Mouse (Mus musculus) brain, embryonic 18.5 days (tissue): ENCODE results near the gene Pitpnm2.

Experiments used
- DNase-seq: peaks from one replicate; pipeline ENCODE4 v3.0.0-alpha.2; 2012; ENCODE audit warnings: low read depth, low spot score

Pitpnm2 gene

DNA sequence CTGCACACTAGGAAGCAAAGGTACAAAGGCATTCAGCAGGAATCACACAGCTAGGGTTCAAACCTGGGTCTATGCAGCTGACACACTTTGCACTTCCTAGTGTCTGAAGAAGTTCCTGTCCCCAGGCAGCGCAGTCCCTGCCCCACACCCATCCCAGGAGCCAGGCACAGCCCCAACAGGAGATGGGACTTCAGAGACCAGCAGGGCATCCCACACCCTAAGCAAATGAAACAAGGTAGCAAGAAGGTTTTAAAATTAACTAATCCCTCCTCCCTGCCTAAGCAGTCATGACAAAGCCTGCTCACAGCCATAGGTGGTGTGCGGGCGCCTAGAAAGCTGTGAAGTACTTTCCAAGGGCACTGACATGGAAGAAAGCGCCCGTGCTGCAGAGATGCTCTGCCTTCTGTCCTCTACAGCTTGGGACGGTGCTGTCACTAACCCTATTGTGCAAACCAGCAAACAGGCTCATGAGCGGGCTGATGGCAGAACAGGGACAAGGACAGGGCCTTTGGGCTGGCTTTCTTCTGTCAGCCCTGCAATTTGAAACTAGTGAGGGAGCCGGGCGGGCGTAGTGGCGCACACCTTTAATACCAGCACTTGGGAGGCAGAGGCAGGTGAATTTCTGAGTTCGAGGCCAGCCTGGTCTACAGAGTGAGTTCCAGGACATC lies 68.9 kb downstream of the Pitpnm2 start:
- DNase-seq = no peak

DNA sequence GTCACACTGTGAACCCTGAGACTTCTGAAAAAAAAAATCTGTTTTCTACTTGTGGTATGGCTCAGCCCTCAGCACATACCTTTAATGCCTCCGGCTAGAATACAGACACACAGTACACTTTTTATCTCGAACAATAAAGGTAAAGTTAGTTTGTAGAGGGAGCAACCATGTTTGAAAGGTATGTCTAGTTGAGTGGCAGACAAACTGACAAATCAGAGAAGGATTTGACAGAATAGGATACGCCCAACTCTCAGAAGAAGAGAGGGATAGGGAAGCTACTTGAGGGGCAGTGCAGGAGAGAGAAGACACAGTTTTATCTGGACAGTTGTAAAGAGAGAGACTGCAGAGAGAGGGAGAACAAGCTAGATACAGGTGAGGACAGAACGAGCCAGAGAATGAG lies 70.1 kb downstream of the Pitpnm2 start:
- DNase-seq = no peak

DNA sequence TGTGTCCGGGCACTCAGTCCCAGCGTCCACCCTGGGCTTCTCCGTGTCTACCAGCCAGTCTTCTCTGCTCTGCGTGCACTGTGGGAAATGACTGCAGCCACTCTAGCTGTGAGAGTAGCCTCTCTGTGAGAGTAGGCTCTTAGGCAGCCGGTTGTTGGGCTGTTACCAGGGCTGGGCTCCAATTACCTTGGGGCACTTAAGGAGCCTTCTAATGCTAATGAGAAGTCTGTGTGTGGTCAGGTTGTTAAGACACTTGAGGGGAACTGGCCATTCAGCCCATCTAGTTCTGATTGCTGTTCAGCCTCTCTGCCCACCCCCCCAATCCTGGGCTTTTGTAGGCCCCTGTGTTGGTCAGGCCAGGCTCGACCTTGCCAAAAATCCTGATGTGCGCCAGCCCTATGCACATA lies 72.8 kb downstream of the Pitpnm2 start:
- DNase-seq = no peak

DNA sequence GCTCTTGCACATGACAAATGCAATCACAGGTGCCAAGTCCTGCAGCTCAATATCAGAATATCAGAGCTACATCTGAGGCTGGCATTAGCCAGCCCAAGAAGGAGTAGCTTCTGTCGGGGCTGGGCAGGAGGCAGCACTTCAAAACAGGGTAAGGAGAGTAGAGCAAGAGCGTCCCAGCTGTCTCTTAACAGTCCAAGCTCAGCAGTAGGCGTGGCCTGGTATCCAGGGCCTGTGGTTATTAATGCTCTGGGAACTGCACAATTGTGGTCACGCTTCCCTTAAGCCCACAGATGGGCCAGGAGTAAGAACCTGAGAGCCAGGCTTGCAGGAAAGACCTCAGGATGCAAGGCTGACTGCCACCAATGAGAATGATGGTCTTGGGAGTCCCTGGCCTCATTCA lies 74.4 kb downstream of the Pitpnm2 start:
- no peak for DNase-seq

DNA sequence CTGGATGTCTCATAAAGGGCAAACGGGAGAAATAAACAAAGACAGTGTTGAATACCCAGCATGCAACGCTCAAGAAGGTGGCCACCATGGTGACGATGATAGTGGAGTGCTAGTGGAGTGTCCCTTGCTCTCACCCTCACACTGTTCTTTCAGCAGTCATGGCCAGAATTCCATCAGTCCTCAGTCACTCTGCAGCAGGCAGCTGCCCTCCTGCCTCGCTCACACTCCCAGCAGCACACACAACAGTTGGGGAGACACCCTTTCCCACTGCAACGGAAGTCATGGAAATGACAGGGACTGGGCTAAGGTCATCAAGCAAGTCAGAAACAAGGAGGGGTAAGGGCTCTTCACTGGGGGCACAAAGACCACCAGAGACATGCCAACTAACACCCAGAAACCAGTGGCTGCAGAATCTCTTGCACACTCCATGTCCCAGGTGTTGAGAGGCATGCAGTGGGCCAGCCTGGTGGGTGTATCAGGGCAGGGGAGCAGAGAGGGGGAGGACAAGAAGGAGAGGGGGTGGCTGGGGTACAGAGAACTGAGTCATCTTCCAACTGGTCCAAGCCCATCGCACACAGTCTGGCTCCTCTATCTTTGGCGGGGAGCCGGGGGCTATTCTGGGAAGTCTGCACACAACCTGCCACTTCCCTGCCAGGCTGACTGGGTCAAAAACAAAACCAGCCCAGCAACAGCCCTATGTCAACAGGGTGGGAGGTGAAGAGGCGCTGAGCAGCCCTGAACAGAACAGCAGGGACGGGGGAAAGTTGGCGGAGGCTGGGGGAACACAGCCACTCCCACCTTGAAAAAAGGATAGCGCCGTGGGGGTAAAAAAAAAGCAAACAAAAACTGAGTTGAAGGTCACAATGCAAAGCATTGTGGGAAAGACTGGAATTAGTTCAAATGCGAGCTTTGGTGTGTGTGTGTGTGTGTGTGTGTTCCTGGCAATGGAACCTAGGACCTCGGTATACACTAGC lies 76.3 kb downstream of the Pitpnm2 start:
- no peak for DNase-seq

DNA sequence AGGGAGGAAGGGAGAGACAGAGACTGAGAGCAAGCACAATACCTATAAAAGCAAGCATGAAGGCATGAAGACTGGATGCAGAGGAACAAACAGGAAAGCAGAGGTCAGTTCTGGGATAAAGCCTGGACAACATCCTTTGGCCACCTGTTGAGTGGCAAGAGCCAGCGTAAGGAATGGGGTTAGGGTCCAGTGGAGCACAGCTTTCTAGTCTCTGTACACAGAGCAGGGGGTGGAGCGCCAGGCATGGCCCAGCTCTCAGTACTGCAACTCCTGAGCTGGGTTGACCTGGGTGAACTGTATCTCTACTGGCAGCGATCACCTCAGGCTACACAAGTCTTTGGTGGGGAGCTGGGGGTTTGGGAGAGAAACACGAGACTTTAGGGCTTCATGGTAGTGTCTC lies 77.3 kb downstream of the Pitpnm2 start:
- DNase-seq = no peak

DNA sequence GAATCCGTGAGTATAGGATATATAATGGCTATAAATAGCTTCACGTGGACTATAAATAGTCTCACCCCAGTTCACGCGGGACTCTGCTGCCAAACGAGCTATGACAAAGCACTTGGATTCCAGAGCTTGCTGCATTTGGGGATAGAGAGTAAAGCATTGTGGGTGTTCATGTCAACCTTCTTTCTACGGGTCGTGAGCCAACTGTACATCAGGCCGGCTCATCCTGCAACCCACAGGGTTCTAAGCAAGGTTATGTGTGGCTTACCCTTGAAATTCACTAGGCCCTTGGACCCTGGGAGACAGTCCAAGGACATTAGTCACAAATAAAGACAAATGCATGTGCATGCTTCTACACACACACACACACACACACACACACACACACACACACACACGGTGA lies 77.8 kb downstream of the Pitpnm2 start:
- no peak for DNase-seq

DNA sequence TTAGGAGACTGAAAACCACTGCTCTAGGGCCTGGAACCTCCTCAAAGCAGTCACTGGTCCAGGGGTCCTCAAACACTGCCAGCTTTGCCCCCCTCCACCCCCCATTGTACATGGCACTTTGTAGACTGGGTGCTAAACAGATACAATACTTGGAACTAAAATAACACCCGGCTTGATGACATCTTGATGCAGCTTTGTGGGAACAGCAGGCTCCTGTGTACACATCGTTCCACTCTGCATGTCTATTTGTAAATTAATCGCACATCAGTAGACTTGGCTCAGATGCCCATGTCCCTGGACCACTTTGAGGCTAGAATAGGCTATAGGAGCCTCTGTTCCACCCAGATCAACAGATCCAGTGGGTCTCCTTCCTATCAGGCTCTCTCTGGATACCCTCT lies 80.3 kb downstream of the Pitpnm2 start:
- no peak for DNase-seq

DNA sequence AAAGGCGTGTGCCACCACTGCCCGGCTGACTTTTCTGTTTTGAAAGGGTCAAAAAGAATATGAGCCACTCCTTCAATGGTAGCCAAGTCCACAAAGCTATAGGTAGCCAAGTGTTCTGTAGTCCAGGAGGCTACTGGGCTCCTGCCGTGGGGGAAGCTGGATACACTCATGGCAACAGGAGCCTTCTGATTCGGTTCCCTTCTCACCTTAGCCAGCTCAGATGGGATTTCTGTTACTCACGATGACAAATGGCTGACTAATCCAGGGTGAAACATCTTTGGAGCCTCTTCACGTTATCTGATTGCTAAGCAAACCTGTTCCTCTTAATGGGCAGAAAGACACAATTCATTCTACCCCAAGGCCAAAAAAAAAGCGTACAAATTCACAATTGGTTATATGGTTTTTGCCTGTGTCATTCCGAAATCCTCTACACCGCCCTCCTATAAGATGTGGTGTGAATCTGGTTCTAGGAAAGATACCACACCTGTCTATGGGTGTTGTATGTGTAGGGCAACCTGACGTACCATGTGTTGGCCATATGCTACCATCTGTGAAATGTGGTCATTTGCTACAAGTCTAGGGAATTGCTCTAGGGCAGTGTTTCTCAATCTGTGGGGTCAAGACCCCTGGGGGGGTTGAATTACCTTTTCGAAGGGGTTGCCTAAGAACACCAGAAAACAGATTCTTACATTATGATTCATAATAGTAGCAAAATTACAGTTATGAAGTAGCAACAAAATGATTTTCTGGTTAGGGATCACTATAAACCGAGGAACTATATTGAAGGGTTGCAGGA lies 80.9 kb downstream of the Pitpnm2 start:
- DNase-seq = no peak

DNA sequence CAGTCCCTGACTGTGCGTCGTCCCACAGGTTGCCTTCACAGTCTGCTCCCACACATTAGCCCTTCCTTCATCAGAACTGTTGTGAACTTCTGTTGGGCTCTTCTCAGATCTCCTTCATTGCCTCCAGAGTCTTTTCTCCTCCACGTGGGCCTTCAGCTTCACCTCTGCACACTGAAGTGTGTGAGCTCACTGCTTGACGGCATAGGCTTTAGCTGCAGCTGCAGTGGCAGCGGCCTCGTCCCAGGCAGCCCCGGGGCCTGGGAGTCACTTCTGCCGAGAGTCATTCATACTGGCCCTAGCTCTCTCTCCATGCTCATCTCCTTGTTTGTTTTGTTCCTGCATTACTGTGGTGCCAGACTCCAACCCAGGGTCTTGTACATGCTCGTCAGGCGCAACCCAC lies 81.9 kb downstream of the Pitpnm2 start:
- no peak for DNase-seq

DNA sequence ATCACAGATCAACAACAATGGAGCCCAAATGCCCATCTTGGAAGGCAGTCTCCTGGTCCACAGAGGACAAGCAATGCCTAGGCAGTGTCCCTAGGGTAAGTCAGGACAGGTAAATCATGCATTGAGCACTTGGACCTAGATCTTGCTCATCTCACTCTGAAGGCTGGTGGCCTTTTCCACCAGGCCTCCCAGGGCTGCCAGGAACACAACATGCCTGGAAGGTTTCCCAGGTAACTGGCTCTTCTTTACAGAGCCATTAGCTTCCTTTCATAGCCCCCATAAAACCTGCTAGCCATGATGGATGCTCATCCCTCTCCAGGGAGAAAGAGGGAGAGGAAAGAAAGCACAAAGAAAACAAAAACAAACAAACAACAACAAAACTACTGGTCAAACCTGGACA lies 82.8 kb downstream of the Pitpnm2 start:
- DNase-seq = no peak

DNA sequence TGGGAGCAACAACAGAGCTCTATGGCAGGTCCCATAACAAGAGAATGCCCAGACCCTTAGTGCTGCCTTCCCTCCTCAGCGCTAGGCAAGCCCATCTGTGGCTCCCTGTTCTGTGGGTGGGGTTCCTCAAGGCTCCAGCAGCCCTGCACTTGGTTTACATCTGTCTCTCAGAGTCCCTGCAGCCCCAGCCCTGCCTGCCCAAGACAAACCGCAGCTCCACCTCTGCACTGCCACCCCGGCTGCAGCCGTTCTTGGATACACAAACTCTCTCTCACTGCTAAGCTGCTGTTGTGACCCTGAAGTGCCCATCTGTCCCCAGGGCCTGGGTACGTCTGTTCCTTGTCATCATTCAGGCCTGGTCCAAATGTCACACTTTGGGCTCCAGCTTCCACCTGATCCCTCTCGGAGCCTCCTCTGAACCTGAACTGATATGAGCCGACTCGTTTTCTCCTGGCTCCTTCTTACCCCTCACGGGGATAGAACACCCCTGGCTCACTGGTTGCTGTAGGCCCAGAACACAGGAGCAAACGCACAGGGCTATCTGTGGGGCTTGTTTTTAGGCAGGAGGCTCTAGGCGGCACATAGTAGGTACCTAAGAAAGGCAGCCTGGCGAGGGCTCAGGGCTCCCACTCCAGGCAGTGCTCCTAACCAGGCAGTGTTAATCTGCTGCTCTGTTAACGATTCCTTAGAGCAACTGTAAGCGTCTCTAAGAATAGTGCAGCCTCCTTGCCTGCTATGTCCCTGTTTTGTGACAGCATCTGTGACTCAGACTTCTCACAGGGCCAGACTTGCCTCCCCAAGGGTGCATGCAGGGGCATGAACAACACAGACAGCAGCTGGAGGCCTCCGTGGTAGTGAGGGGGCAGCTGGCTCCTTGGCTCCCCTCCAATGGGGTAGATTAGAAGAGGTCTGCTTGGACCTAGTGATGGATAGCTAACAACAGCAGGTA lies 83.7 kb downstream of the Pitpnm2 start:
- DNase-seq = no peak

DNA sequence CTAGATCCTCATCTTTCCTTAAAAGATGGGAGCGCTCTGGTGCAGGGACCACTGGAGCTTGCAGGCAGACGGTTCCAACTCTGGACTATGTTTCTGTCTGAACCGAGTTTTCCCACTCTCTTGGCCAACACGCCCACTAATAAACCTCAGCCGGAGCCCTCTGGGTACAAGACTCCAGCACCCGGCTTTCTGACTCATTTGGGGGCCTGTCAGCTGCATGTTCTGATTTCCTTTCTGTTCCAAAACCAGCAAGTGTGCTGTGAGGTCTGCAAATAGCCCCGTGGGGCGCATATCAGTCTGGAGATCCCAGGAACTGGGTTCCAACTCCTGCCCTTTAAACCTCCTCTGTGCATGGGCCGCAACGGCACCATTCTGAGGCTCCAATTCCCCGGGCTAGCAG lies 86.1 kb downstream of the Pitpnm2 start:
- no peak for DNase-seq

DNA sequence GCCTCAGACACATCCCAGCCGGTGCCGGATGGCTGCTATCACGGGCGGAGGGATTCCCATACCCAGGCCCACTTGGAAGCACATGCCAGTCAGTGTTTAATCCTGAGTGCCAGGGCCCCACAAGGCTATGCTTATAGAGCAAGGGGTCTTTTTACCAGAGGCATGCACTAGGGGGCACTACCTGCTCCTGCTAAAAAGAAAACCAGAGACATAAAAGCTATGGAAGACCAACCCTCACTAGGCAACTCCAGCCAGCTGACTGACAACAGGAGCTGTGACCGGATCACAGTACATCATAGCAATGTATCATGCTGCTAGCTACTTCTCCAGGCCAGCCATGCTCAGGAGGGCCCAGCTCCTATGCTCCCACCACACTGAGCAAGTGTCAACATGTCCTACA lies 87.0 kb downstream of the Pitpnm2 start:
- no peak for DNase-seq

DNA sequence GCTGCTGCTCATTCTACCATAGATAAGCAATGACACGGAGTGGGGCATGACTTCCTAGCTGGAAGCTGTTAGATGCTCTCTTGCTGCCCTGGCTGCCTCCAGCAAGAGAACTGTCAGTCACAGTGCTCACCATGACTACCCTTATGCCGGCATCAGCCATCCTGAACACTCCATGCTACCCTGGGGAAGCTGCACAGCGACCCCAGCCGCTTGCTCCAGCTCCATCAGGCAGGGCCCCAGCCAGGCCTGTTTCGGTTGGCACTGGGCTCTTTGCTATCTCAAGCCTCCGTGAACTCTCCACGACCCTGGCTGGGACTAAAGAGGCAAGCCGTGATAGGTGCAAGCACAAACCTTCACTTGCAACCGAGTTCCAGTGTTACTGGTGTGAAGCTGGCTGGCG lies 87.7 kb downstream of the Pitpnm2 start:
- no peak for DNase-seq

DNA sequence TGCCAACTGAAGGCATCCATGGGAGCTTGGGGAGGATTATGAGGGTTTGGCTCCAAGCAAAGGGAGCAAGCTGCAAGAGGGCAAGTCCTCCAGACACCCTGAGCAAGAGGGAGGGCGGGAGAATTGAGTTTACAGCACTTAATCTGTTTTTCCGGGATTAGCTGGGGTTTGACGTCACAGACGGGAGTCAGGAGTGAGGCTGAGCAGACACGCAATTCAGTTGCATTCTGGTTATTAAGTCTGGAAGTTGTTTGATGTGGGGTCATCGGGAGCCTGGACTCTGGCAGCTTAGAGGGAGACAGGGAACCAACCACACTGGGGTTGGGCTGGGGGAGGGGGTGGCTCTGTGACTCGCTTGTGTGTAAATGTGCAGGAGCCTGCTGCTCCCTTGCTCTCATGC lies 90.1 kb downstream of the Pitpnm2 start:
- DNase-seq = no peak

DNA sequence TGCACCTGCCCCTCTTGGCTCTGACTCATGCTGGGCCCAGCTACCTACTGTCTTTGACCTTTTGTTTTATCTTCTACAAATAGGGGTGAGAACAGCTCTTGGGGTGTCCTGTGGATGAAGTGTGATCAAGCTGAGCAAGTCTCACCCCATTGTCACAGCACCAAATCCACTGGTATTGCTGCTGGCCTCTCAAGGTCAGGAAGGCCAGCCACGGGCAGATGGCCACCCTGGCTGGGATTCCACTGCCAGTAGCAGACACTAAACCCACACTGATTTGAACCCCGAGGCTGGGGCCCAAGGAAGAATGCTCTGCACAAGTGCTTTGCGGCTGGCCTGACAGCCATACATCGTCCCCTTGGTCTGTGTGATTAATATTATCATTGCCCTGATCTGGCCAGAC lies 91.3 kb downstream of the Pitpnm2 start:
- DNase-seq = no peak

DNA sequence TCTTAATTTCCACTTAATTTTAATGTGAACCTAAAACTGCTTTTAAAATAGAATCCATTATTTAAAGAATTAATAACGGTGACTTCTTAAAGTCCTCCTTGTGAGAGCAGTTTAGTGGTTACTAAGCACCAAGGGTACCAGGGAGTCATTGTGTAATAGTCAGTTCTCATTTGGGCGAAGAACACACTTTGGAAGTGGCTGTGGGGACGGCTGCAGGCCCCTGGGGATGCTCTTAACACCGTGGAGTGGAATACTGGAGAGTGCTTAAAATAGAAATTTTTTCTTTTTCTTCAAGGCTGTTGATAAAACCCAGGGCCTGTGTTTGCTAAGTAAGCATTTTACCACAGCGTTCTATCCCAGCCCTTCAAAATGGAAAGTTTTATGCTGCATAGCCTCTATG lies 93.6 kb downstream of the Pitpnm2 start:
- DNase-seq = no peak

DNA sequence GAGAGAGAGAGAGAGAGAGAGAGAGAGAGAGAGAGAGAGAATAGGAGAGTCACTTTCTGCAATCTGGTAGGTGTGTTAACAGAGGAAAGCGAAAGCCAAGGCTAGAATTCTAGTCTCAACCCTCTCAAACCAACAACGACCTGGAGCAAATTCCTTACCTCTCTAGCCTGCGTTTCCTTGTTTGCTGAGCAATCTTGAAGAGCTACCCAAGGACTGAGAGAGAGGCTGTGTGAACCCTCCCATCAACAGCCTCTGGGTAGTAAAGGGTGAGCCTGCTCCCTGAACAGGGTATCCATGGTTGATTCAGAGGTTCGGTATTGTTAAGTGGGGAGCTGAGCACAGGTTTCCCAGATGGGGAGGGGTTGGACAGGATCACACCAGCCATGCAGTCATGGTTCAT lies 96.8 kb downstream of the Pitpnm2 start:
- no peak for DNase-seq

DNA sequence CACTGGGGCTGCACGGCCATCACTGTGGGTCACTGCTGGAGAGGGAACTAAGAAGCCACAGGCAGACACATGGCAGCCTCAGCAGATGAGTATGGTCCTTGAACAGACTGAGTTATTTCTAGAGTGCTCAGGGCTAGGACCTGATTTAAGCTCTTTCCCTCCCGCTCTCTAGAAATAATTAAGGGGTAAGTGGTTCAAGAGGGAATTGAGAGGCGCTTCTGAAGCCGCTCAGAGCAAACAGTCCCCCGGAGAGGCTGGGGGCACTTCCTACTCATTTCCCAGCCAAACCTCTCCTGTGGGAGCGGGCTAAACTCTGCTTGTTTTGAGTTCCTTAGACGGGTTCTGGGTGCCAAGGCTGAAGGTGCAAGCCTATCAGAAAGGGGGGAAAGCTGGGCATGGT lies 98.7 kb downstream of the Pitpnm2 start:
- DNase-seq = no peak

DNA sequence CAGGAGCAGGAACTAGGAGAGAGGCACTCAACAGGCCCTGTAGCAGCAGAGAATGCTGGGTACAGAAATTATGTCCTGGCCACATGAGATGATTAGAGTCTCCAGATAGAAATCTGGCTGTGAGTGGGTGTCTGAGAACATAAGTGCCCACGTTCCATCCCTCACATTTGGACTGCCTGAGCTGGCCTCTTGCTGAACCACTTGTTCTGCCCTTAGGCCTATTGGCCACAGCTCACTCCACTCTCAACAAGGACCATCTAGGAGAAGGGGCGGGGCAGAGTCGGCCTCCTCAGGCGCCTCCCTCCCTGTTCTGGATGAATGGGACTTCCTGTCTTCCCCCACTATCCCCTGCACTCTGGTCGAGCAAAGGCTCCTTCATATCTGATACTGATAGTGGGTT lies 100.5 kb downstream of the Pitpnm2 start:
- DNase-seq = no peak
